Mouse (Mus musculus) heart, embryonic 14.5 days (tissue): ENCODE measurements at regions not wholly inside any gene's neighbourhood (a gene's known extent, or its start where the extent isn't known, plus 50 kb on each side); places are given as distances from the start of the nearest gene placed in this dataset.

Experiments used
- ATAC-seq: fragments of 200-750 bp; cut with Nextera tagmentation; 2 replicates; pipeline ENCODE4 v1.8.0; 2017; ENCODE audit warnings: low read depth, moderate TSS enrichment; ENCODE audit not compliant: insufficient number of reproducible peaks, insufficient read depth, low FRiP score
- H3K27ac ChIP-seq, 2 experiments: fragments of 200-500 bp in 1 of 2; fragments of 300-500 bp in 1 of 2; sonication (generic) in 1 of 2; replicated peaks in 1 of 2; 2 replicates each; pipeline ENCODE4 v1.5.1; 2012 to 2014; ENCODE audit warnings: low read depth in 2 of 2, low read length in 2 of 2, control low read depth in 1 of 2, mild to moderate bottlenecking in 1 of 2, mixed read lengths in 1 of 2; ENCODE audit not compliant: control insufficient read depth in 1 of 2, insufficient read depth in 1 of 2
- H3K27me3 ChIP-seq: fragments of 300-500 bp; sonication (generic); 2 replicates; pipeline ENCODE4 v1.6.1; 2014; ENCODE audit warnings: mild to moderate bottlenecking, low read length, control low read depth; ENCODE audit not compliant: control insufficient read depth, insufficient read depth
- H3K36me3 ChIP-seq: fragments of 300-500 bp; sonication (generic); 2 replicates; pipeline ENCODE4 v1.6.1; 2014; ENCODE audit warnings: mild to moderate bottlenecking, control low read depth, low read length, mixed read lengths; ENCODE audit not compliant: control insufficient read depth, insufficient read depth
- H3K4me1 ChIP-seq, 2 experiments: fragments of 200-500 bp in 1 of 2; fragments of 300-500 bp in 1 of 2; sonication (generic) in 1 of 2; 2 replicates each; pipeline ENCODE4 v1.6.1; 2012 to 2014; ENCODE audit warnings: low read length in 2 of 2, control low read depth in 1 of 2, mixed read lengths in 1 of 2; ENCODE audit not compliant: control insufficient read depth in 2 of 2, insufficient read depth in 2 of 2
- H3K4me2 ChIP-seq: fragments of 300-500 bp; sonication (generic); 2 replicates; pipeline ENCODE4 v1.6.1; 2014; ENCODE audit warnings: mild to moderate bottlenecking, low read length
- H3K4me3 ChIP-seq, 2 experiments: fragments of 200-500 bp in 1 of 2; fragments of 300-500 bp in 1 of 2; sonication (generic) in 1 of 2; 2 replicates each; pipeline ENCODE4 v1.5.1; 2012 to 2014; ENCODE audit warnings: low read length in 2 of 2, mild to moderate bottlenecking in 2 of 2, control low read depth in 1 of 2, low read depth in 1 of 2, moderate library complexity in 1 of 2; ENCODE audit not compliant: control insufficient read depth in 1 of 2, insufficient read depth in 1 of 2
- H3K9ac ChIP-seq: fragments of 300-500 bp; sonication (generic); 2 replicates; pipeline ENCODE4 v1.6.1; 2014; ENCODE audit warnings: mild to moderate bottlenecking, low read length
- H3K9me3 ChIP-seq: fragments of 300-500 bp; sonication (generic); 2 replicates; pipeline ENCODE4 v1.6.1; 2016; ENCODE audit warnings: low read length, control low read depth; ENCODE audit not compliant: control insufficient read depth
- WGBS: fragments of 180-500 bp; shearing (Covaris S2); extraction: QIAGEN DNeasy Blood & Tissue Kit; methylation state at CpG from one replicate; pipeline ENCODE4 v1.1.7; 2014; 5-methylcytosine and 5-hydroxymethylcytosine counted together

DNA sequence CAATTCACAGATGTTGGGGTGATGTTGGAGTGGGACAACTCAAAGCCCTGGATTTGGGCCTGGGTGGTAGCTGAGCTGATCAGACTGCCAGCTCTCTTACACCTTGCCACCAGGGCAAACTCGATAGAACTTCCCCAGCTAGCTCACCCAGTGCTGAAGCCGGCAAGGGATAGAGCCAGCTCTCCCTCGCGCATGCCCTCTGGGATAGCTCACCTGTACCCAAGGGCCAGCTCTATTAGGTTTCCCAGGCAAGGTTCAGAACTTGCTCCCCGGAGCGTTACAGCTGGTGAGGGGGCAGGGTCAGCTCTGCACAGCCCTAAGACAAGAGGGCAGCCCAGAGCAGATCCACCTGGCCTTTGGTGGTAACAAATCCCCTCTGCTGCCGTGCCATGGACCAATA, 54.1 kb upstream of the 1700012A03Rik start:
- Histone ChIP-seq H3K9me3 (no peaks in the 10 kb centered on the region), H3K9ac (no peak overlapping the region), H3K4me3 (no peak overlapping the region), H3K4me1 (no peaks in the 10 kb centered on the region), H3K36me3 (no peaks in the 10 kb centered on the region), H3K27ac (no peak overlapping the region), H3K27me3 (no peaks in the 10 kb centered on the region), H3K4me2 (no peak overlapping the region)
- WGBS: 77% methylated on average over 7 of the region's 7 CpGs
- no peak for ATAC-seq

DNA sequence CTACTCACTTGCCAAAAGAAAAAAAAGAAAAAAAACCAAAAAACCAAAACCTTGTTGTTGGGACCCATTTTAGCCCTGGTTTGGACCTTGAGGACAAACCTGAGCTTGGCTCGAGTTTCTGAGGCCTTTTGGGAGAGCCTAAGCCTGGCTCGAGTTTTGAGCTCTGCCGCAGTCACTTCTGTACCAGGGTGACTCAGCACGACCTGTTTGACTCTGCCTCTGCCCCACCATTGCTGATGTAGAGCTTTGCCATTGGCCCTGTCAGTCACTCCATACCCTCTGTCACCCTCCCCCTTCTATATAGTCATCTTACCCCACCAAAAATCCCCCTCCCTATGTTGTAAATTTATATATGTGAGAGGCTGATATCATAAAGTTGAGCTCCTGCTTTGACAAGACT, 54.8 kb upstream of the 1700012A03Rik start:
- H3K27ac ChIP-seq: no peak overlapping the region
- no peaks in the 10 kb centered on the region for H3K9me3 ChIP-seq
- H3K36me3 ChIP-seq: no peaks in the 10 kb centered on the region
- WGBS: 73% methylated on average over 4 of the region's 4 CpGs
- no peaks in the 10 kb centered on the region for H3K27me3 ChIP-seq
- ATAC-seq: no peak
- no peak overlapping the region for H3K4me2 ChIP-seq
- no peaks in the 10 kb centered on the region for H3K4me1 ChIP-seq
- no peak overlapping the region for H3K9ac ChIP-seq
- H3K4me3 ChIP-seq: no peak overlapping the region

DNA sequence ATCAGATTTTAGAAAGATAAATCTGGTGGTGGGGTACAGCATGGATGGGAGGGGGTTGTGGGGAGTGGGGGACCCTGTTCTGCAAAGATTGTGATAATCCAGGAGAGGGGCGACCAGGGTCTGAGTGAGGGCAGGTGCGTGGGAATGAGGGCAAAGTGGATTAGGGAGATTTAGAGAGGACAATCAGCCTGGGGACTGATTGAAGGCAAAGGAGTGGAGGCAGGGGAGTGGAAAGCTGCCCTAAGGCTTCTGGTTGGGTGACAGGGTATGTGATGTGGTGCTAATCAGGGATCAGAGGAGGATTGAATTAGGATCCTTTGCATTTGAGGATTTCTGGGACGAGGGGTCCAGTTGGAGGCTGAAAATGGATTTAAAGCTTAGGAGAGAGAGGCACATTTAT, 64.3 kb upstream of the 1700012A03Rik start:
- H3K9me3 ChIP-seq: no peaks in the 10 kb centered on the region
- no peak overlapping the region for H3K4me3 ChIP-seq
- no peaks in the 10 kb centered on the region for H3K4me1 ChIP-seq
- no peak overlapping the region for H3K4me2 ChIP-seq
- ATAC-seq: no peak
- H3K27ac ChIP-seq: no peak overlapping the region
- 35% methylated on average over 3 of the region's 3 CpGs for WGBS
- no peaks in the 10 kb centered on the region for H3K36me3 ChIP-seq
- no peak overlapping the region for H3K9ac ChIP-seq
- no peaks in the 10 kb centered on the region for H3K27me3 ChIP-seq

DNA sequence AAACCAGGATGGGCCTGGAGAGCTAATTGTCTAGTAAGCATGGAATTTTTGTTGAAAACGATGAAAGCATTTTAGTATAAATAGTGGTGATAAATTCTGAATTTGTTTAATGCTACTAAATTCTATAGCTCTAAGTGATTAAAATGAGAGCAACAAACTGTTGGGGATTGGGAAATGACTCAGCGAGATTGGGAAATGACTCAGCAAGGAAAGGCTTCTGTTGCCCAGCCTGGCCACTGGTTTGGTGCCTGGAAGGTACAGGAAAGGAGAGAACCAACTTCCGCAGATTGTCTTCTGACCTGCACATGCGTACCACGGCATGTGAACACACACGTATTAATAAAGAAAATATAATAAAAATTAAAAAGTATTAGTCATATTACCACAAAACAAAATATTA, 73.3 kb upstream of the 1700012A03Rik start:
- Histone ChIP-seq H3K36me3 (no peaks in the 10 kb centered on the region), H3K27ac (no peak overlapping the region), H3K4me1 (no peaks in the 10 kb centered on the region), H3K4me2 (no peak overlapping the region), H3K27me3 (no peaks in the 10 kb centered on the region), H3K9ac (no peak overlapping the region), H3K9me3 (peaks cover 5% of the 10 kb centered on the region; the same call in 1 of the 2 replicates), H3K4me3 (no peak overlapping the region)
- 79% methylated on average over 6 of the region's 6 CpGs for WGBS
- ATAC-seq: no peak

DNA sequence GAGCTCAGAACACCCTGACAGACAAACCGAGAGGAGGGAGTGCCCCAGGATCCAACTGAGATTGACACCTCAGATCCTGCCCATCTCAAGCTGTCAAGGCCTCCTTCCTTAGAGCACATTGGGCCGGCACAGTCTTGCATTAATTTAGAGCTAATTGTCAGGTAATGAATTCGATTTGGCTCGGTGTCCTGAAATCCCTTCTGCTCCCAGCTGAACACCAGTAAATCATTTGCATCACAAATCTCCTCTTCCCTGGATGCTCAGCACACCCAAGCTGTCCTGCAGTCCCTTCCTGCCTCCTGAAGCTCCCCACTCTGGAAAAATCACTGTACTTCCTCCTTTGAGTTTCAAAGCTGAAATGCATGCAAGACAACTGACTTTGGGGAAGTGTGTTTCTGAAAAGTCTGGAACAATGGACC, 102.0 kb upstream of the 1700012A03Rik start:
- H3K36me3 ChIP-seq: no peaks in the 10 kb centered on the region
- H3K9ac ChIP-seq: no peak overlapping the region
- H3K27ac ChIP-seq: no peak overlapping the region
- no peaks in the 10 kb centered on the region for H3K27me3 ChIP-seq
- no peaks in the 10 kb centered on the region for H3K4me1 ChIP-seq
- 31% methylated on average over 4 of the region's 4 CpGs for WGBS
- H3K9me3 ChIP-seq: no peaks in the 10 kb centered on the region
- ATAC-seq: no peak
- H3K4me3 ChIP-seq: no peak overlapping the region
- H3K4me2 ChIP-seq: no peak overlapping the region

DNA sequence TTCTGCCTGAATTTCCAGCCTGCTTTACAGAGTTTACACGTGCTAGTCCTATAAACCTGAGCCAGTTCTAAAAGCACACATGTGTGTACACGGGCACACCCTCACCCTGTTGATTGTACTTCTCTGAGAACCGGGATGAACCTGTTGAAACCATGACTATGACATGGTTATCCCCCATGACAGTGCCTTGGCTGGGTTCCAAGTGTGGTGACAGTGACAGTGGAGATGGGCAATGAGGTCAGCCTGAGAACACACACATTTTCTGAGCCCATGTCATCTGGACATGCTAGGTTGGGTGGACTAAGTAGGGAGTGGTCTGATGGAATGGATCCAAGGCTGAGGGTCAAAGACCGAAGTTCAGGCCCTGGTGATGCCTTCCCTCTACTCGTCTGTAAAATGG, 103.5 kb upstream of the 1700012A03Rik start:
- no peak overlapping the region for H3K4me3 ChIP-seq
- WGBS: 70% methylated on average over 5 of the region's 5 CpGs
- H3K27me3 ChIP-seq: no peaks in the 10 kb centered on the region
- ATAC-seq: no peak
- H3K27ac ChIP-seq: no peak overlapping the region
- no peaks in the 10 kb centered on the region for H3K9me3 ChIP-seq
- H3K4me2 ChIP-seq: no peak overlapping the region
- H3K4me1 ChIP-seq: no peaks in the 10 kb centered on the region
- no peak overlapping the region for H3K9ac ChIP-seq
- H3K36me3 ChIP-seq: no peaks in the 10 kb centered on the region

DNA sequence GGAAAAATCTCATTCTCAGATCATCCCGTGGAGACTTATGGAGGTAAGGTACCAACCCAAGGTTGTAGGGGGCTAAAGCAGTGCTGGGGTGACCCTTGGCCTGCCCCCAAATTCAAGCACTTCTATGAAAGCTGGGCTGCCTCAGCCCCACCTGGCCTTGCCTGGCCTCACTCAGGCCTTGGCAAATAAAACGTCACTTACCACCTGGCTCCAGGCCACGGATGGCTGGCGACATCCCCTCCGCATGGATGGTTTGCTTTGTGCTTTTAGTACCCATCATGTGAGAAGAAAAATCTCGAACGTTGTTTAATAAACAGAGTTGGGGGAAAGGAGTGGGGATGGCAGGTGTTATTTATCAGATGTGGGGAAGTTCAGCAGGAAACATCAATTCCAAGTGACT, 104.7 kb upstream of the 1700012A03Rik start:
- WGBS: 80% methylated on average over 7 of the region's 7 CpGs
- no peaks in the 10 kb centered on the region for H3K36me3 ChIP-seq
- H3K27me3 ChIP-seq: no peaks in the 10 kb centered on the region
- H3K4me3 ChIP-seq: no peak overlapping the region
- H3K9ac ChIP-seq: no peak overlapping the region
- H3K9me3 ChIP-seq: no peaks in the 10 kb centered on the region
- no peaks in the 10 kb centered on the region for H3K4me1 ChIP-seq
- H3K27ac ChIP-seq: no peak overlapping the region
- ATAC-seq: no peak
- no peak overlapping the region for H3K4me2 ChIP-seq

DNA sequence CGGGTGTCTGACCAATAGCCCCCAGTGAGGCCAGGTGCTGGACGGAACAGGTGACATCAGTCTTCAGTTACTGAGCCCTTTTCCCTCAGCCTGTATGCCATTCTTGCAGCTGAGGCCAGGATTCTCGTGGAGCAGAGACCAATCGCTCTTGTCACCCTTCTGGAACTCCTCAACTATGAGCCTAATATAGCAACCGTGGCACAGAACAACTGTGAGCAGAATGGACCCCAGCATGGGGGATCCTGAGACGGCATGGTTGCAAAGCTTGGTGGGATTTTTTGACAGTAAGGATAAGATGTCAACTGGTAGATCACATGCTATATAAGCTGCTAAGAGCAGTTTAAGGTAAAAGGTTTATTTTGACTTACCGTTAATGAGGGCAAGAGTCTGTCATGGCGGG, 105.5 kb upstream of the 1700012A03Rik start:
- no peak overlapping the region for H3K27ac ChIP-seq
- no peaks in the 10 kb centered on the region for H3K36me3 ChIP-seq
- H3K4me2 ChIP-seq: no peak overlapping the region
- no peak overlapping the region for H3K9ac ChIP-seq
- WGBS: 63% methylated on average over 8 of the region's 8 CpGs
- H3K9me3 ChIP-seq: no peaks in the 10 kb centered on the region
- H3K4me1 ChIP-seq: no peaks in the 10 kb centered on the region
- ATAC-seq: no peak
- no peak overlapping the region for H3K4me3 ChIP-seq
- no peaks in the 10 kb centered on the region for H3K27me3 ChIP-seq
